Mouse (Mus musculus): ENCODE results near the gene Gm47841. TPM values are rescaled to one million over a fixed set of nuclear protein-coding genes. Genes with fewer than 3 reads are reported as not detected.
A peak's percentile ranks its signal among the peaks of the same experiment; 100 is the strongest.

Gm47841 gene
- polyA plus RNA-seq, 1 experiment from 2014 or later = not detected

DNA sequence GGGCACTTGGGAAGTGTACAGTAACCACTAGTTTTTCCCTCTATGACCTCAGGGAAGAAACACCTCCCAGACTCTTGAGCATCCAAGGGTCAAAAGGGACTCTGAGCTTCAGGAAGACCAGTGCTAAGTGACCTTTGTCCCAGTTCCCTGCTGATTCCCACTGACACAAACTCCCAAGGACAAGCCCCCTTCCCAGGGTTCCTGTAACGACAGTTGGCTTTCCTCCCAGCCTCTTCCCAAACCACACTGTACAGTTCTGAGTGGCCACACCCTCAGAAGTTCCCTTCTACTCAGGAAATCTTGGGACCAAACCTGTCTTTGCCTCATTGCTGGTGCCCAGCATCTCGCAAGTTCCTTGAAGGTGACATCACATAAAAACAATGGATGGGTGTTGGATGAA is 25.5 kb upstream of the Gm47841 start:
- Histone ChIP-seq H3K4me3 (no peak overlapping the region), H3K36me3 (no peaks in the 10 kb centered on the region), H3K27me3 (replicated peaks) (peaks cover 34% of the 10 kb centered on the region), H3K9me3 (no peaks in the 10 kb centered on the region), H3K4me1 (peaks cover 67% of the 10 kb centered on the region), H3K9ac (no peak overlapping the region), H3K4me2 (no peak overlapping the region), H3K27ac (replicated peaks) (no peak overlapping the region)
- 52% methylated on average over 2 of the region's 2 CpGs for WGBS
- ATAC-seq (ENCODE audit: extremely low read depth, insufficient number of reproducible peaks, low FRiP score, low TSS enrichment) = no peak

DNA sequence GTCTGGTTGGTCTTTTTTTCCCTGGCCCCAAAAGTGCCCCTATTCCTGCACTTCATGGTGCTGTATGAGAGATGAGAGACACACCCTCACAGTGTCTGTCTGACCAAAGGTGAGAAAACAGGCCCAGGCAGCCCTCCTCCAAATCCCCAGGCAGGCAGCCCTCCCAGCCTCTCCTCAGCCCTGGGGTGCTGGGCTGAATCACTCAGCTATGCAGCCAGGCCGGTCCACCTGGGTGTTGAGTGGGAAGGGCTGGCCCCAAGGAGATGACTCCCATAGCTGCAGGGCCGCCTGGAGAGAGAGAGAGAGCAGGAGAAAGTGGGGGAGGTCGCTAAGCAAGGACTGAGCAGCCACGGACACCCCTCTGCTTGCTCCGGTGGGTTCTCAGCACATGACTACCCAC is 23.6 kb upstream of the Gm47841 start:
- H3K4me2 ChIP-seq = no peak overlapping the region
- H3K9me3 ChIP-seq = no peaks in the 10 kb centered on the region
- H3K4me1 ChIP-seq = peaks cover 64% of the 10 kb centered on the region
- no peaks in the 10 kb centered on the region for H3K36me3 ChIP-seq
- no peak overlapping the region for H3K27ac ChIP-seq (replicated peaks)
- ATAC-seq (ENCODE audit: extremely low read depth, insufficient number of reproducible peaks, low FRiP score, low TSS enrichment) = no peak
- no peak overlapping the region for H3K4me3 ChIP-seq
- WGBS = 22% methylated on average over 5 of the region's 5 CpGs
- no peak overlapping the region for H3K9ac ChIP-seq
- peaks cover 16% of the 10 kb centered on the region; the same call in 1 of the 2 replicates for H3K27me3 ChIP-seq (replicated peaks)

DNA sequence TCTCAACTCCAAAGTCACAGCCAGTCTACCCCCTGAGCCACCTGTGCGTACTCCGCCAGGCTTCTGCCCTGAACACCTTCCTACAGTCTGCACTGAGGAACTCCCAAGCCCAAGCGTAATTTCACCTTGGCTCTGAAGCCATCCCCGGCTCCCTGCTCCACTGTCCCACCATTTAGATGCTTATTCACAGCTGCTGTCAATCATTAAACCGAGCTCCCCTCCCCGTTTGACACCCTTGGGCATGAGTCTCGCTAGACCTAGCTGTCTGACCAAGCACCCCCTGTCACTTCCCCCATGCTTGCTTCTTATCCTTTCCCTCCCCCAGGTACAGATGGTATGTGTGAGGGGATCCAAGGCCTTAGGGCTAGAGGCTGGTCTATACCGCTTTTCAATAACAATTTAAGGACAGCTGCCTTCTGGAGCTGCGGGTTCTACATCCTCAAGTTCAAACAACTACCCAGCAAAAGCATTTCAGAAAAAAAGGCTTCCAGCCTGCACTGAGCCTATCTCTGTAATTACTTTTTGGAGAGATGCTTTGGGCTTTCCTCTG is 22.5 kb upstream of the Gm47841 start:
- H3K27ac ChIP-seq (replicated peaks) = no peak overlapping the region

DNA sequence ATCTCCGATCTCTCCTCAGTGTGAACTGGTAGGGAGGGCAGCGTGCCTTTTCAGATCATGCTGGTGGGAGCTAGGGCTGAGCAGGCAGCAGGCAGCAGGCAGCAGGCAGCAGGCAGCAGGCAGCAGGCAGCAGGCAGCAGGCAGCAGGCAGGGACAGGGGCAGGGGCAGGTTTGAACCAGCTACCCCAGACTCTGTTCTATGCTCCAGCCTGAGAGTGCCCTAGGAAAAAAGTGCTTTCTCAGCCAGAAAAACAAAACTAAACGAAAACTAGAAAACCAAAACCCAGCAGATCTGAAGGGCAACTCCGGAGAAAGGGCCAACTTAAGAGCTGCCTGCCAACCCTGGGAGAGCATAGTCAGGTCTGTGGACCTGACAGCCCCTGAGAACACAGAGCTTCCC is 21.5 kb upstream of the Gm47841 start:
- no peak for ATAC-seq (ENCODE audit: extremely low read depth, insufficient number of reproducible peaks, low FRiP score, low TSS enrichment)
- H3K4me2 ChIP-seq = no peak overlapping the region

More for the DNA sequence above, 22.5 kb upstream of the Gm47841 start:
- Histone ChIP-seq H3K9ac (0 out of 2 replicates have a peak overlapping the region, but pooled peaks have one; percentile 33), H3K4me1 (peaks cover 66% of the 10 kb centered on the region), H3K27me3 (replicated peaks) (0 out of 2 replicates have a peak, but pooled peaks cover 7% of the 10 kb centered on the region), H3K9me3 (no peaks in the 10 kb centered on the region), H3K36me3 (no peaks in the 10 kb centered on the region), H3K4me3 (no peak overlapping the region), H3K4me2 (no peak overlapping the region)
- ATAC-seq (ENCODE audit: extremely low read depth, insufficient number of reproducible peaks, low FRiP score, low TSS enrichment) = no peak
- WGBS = 63% methylated on average over 9 of the region's 9 CpGs

DNA sequence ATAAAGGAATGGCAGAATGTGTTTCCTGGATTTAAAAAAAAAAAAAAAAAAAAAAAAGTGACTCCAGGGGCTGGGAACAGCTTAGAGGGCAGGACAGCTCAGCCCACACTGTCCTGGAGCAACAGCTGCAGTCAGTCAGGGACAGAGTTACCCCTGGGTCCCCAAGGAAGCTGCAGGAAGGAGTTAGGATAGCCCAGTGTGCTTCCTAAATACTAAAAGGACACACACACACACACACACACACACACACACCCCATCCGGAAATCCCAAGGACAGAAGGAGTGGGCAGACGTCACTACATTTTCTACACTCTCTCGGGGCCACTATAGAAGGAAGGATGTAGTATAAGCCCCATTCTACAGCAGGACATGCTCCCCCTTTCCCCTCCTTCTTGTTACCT is 20.8 kb upstream of the Gm47841 start:
- WGBS = 62% methylated on average over 3 of the region's 3 CpGs
- no peaks in the 10 kb centered on the region for H3K9me3 ChIP-seq
- ATAC-seq (ENCODE audit: extremely low read depth, insufficient number of reproducible peaks, low FRiP score, low TSS enrichment) = no peak

More for the DNA sequence above, 21.5 kb upstream of the Gm47841 start:
- Histone ChIP-seq H3K27me3 (replicated peaks) (0 out of 2 replicates have a peak, but pooled peaks cover 7% of the 10 kb centered on the region), H3K36me3 (no peaks in the 10 kb centered on the region), H3K4me1 (peaks cover 66% of the 10 kb centered on the region), H3K9ac (no peak overlapping the region), H3K27ac (replicated peaks) (no peak overlapping the region), H3K4me3 (no peak overlapping the region), H3K9me3 (no peaks in the 10 kb centered on the region)
- WGBS = 60% methylated on average over 4 of the region's 4 CpGs

DNA sequence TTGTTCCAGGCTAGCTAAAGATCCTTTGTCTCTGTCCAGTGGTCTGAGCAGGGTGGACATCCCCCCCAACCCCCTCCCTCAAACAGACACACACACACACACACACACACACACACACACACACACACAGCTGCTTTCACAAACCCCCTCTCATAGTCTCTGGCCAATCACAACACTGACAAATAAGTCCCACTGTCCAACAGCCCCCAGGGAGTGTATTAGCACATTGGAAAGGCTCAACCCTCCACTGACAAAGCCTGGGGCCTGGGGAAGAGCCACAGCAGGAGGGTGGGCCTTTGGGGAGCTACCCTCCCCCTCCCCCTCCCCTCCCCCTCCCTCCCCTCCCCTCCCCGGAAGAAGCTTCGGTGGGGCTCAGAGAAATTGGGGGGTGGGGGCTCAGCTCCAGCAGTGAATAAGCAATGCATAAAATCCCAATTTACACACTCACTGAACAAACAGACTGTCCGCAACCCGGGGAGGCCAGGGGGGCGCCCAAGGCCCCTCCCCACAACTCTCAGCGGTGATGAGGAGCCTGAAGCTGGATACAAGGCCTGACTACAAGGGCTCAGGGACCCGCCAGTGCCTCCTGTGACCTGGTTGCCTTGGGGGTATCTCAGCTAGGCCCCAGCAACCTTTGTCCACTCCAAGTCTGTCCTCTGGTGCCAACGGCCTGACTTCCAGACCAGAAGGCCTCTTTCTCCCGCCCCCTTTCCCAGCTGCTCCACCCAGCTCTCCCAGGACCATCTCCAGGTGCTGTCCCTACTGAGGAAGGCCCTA is 19.9 kb upstream of the Gm47841 start:
- Histone ChIP-seq H3K27me3 (replicated peaks) (0 out of 2 replicates have a peak, but pooled peaks cover 9% of the 10 kb centered on the region), H3K9ac (no peak overlapping the region), H3K36me3 (no peaks in the 10 kb centered on the region), H3K27ac (replicated peaks) (no peak overlapping the region), H3K4me1 (peaks cover 58% of the 10 kb centered on the region), H3K9me3 (no peaks in the 10 kb centered on the region), H3K4me3 (no peak overlapping the region), H3K4me2 (no peak overlapping the region)
- ATAC-seq (ENCODE audit: extremely low read depth, insufficient number of reproducible peaks, low FRiP score, low TSS enrichment) = no peak
- WGBS = 46% methylated on average over 7 of the region's 9 CpGs

More for the DNA sequence above, 20.8 kb upstream of the Gm47841 start:
- Histone ChIP-seq H3K36me3 (no peaks in the 10 kb centered on the region), H3K4me2 (no peak overlapping the region), H3K4me3 (no peak overlapping the region), H3K27me3 (replicated peaks) (0 out of 2 replicates have a peak, but pooled peaks cover 9% of the 10 kb centered on the region), H3K4me1 (peaks cover 64% of the 10 kb centered on the region), H3K27ac (replicated peaks) (no peak overlapping the region), H3K9ac (no peak overlapping the region)

DNA sequence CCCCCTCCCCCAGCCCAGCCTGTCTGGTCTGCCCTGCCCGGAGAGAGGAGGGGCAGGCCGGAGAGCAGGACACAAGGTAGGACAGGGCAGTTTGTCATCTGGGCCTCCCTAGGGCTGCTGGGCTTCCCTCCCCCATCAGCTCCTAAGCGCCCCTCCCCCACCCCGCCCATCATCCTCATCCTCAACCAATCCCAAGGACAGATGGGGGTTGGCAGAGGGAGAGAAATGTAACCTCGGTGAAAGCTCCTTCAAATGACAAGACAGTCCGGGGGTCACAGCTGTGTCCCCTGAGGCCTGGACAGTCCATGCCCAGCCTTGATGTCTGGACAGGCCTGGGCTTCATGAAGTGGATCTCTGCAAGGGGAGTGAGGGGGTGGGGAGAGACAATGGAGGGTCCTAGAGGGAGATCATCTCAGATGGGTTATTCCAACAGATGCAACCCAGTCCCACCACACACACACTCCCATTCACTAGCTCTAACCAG is 19.2 kb upstream of the Gm47841 start:
- 21% methylated on average over 6 of the region's 6 CpGs for WGBS
- ATAC-seq (ENCODE audit: extremely low read depth, insufficient number of reproducible peaks, low FRiP score, low TSS enrichment) = 0 out of 2 replicates have a peak, but pooled peaks have one; percentile 33
- Histone ChIP-seq H3K4me3 (no peak overlapping the region), H3K4me1 (peaks cover 54% of the 10 kb centered on the region), H3K9ac (0 out of 2 replicates have a peak overlapping the region, but pooled peaks have one; percentile 50), H3K4me2 (no peak overlapping the region), H3K36me3 (no peaks in the 10 kb centered on the region), H3K27me3 (replicated peaks) (0 out of 2 replicates have a peak, but pooled peaks cover 9% of the 10 kb centered on the region), H3K27ac (replicated peaks) (no peak overlapping the region), H3K9me3 (no peaks in the 10 kb centered on the region)

DNA sequence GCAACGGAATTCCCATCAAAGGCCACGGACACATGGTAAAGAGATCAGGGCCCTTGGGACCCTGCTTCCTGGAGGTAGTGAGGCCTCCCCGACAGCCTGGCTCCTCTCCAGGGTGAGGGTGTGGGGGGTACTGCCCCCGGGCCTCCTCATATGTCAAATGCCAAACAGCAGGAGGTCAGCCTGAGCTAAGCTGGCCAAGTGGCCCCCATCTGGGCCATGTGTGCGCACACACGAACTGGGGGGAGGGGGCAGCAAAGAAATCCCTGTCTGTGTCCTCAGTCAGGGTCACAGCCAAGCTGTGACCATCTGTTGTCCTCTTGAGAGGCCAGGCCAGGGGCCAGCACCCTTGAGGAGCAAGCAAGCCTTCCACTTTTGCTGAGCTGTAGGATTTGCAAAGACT is 17.9 kb upstream of the Gm47841 start:
- Histone ChIP-seq H3K4me3 (no peak overlapping the region), H3K36me3 (no peaks in the 10 kb centered on the region), H3K4me1 (peaks cover 41% of the 10 kb centered on the region), H3K9ac (no peak overlapping the region), H3K27ac (replicated peaks) (no peak overlapping the region), H3K4me2 (no peak overlapping the region), H3K9me3 (no peaks in the 10 kb centered on the region), H3K27me3 (replicated peaks) (0 out of 2 replicates have a peak, but pooled peaks cover 6% of the 10 kb centered on the region)
- WGBS = 35% methylated on average over 6 of the region's 6 CpGs
- no peak for ATAC-seq (ENCODE audit: extremely low read depth, insufficient number of reproducible peaks, low FRiP score, low TSS enrichment)

DNA sequence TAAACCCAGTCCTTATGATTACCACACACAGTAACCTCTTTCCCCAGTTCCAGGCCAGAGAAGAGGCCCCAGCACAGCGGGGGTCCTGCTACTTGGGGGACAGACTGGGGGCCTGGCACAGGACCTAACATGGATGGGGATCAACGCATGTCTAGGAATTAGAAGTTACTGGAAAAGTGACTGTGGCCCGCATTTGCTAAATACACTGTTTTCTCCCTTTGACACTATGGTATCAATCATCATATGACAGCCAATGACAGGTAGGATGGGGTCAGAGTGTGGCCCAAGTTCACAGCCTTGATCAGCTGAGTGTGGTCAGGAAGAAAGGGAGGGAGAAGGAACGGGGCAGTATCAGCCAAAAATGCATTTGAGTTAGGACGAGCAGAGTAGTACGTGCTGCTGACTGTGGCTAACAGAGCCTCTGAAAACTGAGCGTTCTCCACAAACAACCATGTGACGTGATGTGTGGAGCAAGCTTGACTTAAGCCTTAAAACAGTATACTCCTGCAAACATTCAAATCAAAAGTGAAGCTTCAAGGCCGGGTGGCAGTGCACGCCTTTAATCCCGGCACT is 13.2 kb upstream of the Gm47841 start:
- Histone ChIP-seq H3K4me2 (no peak overlapping the region), H3K4me3 (no peak overlapping the region), H3K27me3 (replicated peaks) (peaks cover 39% of the 10 kb centered on the region), H3K4me1 (peaks cover 7% of the 10 kb centered on the region), H3K27ac (replicated peaks) (no peak overlapping the region), H3K9me3 (no peaks in the 10 kb centered on the region), H3K36me3 (no peaks in the 10 kb centered on the region), H3K9ac (no peak overlapping the region)
- WGBS = 65% methylated on average over 11 of the region's 11 CpGs
- no peak for ATAC-seq (ENCODE audit: extremely low read depth, insufficient number of reproducible peaks, low FRiP score, low TSS enrichment)

DNA sequence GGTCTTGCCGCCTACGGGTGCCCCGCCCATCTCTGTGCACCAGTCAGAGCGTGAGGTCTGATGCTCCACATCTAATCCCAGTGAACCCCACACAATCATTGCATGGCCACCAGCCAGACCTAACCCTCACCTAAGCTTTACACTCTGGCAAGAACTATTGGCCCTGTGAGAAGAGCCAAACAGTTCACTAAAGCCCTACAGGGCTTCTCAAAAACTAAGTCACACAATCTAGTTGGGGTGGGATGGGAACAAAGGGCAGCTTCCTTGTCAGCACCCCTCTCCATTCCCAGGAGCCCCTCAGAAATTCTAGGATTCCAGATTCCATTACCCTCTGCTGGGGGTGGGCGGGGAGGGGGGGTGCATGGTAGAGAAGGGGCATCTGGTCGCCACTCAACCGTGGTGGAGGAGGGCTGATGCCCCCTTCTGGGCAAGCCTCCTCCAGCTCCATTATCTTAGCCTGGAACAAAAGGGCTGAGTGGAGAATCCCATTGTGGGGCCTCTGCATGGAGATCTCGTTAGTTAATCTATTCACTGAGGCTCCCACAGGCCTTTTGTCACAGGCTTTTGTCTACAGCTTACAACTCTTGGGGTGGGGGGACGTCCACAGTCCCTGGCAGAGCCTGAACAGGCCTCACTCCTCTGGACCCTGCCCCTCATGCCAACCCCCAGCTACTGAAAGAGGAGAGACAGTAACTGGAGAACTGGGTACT is 12.5 kb upstream of the Gm47841 start:
- Histone ChIP-seq H3K4me1 (peaks cover under 1% of the 10 kb centered on the region; the same call in 1 of the 2 replicates), H3K9me3 (no peaks in the 10 kb centered on the region), H3K27me3 (replicated peaks) (peaks cover 45% of the 10 kb centered on the region), H3K4me3 (no peak overlapping the region), H3K9ac (no peak overlapping the region), H3K27ac (replicated peaks) (no peak overlapping the region), H3K4me2 (no peak overlapping the region), H3K36me3 (no peaks in the 10 kb centered on the region)
- ATAC-seq (ENCODE audit: extremely low read depth, insufficient number of reproducible peaks, low FRiP score, low TSS enrichment) = no peak
- 45% methylated on average over 9 of the region's 9 CpGs for WGBS

DNA sequence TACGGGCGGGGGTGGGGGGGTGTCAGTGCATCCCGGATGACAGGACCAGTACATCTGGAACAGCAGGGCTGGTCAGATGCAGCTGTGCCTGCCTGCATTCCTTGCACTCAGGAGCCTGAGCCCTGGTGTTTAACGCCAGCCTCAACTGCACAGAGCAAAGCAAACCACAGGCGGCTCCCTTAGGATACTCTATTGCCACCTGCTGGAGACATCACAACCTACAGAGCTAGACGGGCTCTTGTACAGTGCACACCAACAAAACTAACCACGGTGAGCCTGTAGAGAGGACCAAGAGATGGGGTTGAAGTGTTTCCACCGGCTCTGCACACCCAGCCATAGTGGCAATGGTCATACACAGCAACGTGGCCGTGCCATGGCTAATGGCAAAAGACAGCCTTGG is 9.0 kb upstream of the Gm47841 start:
- H3K9ac ChIP-seq = no peak overlapping the region
- peaks cover 11% of the 10 kb centered on the region; the same call in 1 of the 2 replicates for H3K36me3 ChIP-seq
- ATAC-seq (ENCODE audit: extremely low read depth, insufficient number of reproducible peaks, low FRiP score, low TSS enrichment) = no peak
- no peak overlapping the region for H3K4me3 ChIP-seq
- no peak overlapping the region for H3K4me2 ChIP-seq
- H3K27ac ChIP-seq (replicated peaks) = no peak overlapping the region
- no peaks in the 10 kb centered on the region for H3K9me3 ChIP-seq
- peaks cover 14% of the 10 kb centered on the region for H3K4me1 ChIP-seq
- H3K27me3 ChIP-seq (replicated peaks) = peaks cover 78% of the 10 kb centered on the region
- 40% methylated on average over 10 of the region's 10 CpGs for WGBS

All from heart, embryonic 13.5 days (tissue).